Mouse (Mus musculus) MEL (cell line): Measurements from ENCODE around the gene Ripply3. TPM values are rescaled to one million over a fixed set of nuclear protein-coding genes. Genes with fewer than 3 reads are reported as not detected.
A peak's percentile ranks its signal among the peaks of the same experiment; 100 is the strongest.

Experiments used
- DNase-seq: peaks from one replicate; pipeline ENCODE4 v3.0.0; 2011; ENCODE audit warnings: low read depth, low spot score
- H3K27ac ChIP-seq: 2 replicates; pipeline ENCODE4 v1.5.1; 2012; ENCODE audit warnings: low read depth, mild to moderate bottlenecking, control low read depth, low read length, moderate library complexity; ENCODE audit not compliant: control insufficient read depth
- H3K27me3 ChIP-seq, 2 experiments: fragments of 150-350 bp in 1 of 2; sonication (generic) in 1 of 2; 2 replicates each; pipeline ENCODE4 v1.6.1; 2012; ENCODE audit warnings: low read length in 2 of 2, mild to moderate bottlenecking in 2 of 2, improper control_type of control experiment in 1 of 2, moderate library complexity in 1 of 2; ENCODE audit not compliant: insufficient read depth in 2 of 2, control insufficient read depth in 1 of 2
- H3K36me3 ChIP-seq, 2 experiments: 2 replicates each; pipeline ENCODE4 v1.6.1; 2012 to 2014; ENCODE audit warnings: low read length in 2 of 2, improper control_type of control experiment in 1 of 2, inconsistent platforms in 1 of 2, mild to moderate bottlenecking in 1 of 2; ENCODE audit not compliant: insufficient read depth in 2 of 2, control insufficient read depth in 1 of 2
- H3K4me1 ChIP-seq, 2 experiments: fragments of 150-350 bp in 1 of 2; sonication (generic) in 1 of 2; 2 replicates each; pipeline ENCODE4 v1.6.1; 2012; ENCODE audit warnings: low read length in 2 of 2, improper control_type of control experiment in 1 of 2, mild to moderate bottlenecking in 1 of 2; ENCODE audit not compliant: insufficient read depth in 2 of 2, control insufficient read depth in 1 of 2
- H3K4me3 ChIP-seq, 2 experiments: fragments of 150-350 bp in 1 of 2; sonication (generic) in 1 of 2; 2 replicates each; pipeline ENCODE4 v1.5.1; 2012; ENCODE audit warnings: low read depth in 2 of 2, low read length in 2 of 2, mild to moderate bottlenecking in 2 of 2, moderate library complexity in 2 of 2, control low read depth in 1 of 2, improper control_type of control experiment in 1 of 2; ENCODE audit not compliant: control insufficient read depth in 1 of 2, insufficient read depth in 1 of 2
- H3K79me2 ChIP-seq: 2 replicates; pipeline ENCODE4 v1.6.1; 2012; ENCODE audit warnings: mild to moderate bottlenecking, low read length, moderate library complexity; ENCODE audit not compliant: control insufficient read depth, poor library complexity, insufficient read depth
- H3K9ac ChIP-seq: 2 replicates; pipeline ENCODE4 v1.6.1; 2012; ENCODE audit warnings: low read depth, mild to moderate bottlenecking, control low read depth, low read length, moderate library complexity; ENCODE audit not compliant: control insufficient read depth, poor library complexity, severe bottlenecking
- H3K9me3 ChIP-seq: fragments of 150-350 bp; sonication (generic); replicated peaks from 2 replicates; pipeline ENCODE4 v1.6.1; 2012; ENCODE audit warnings: mild to moderate bottlenecking, low read length, improper control_type of control experiment, moderate library complexity; ENCODE audit not compliant: insufficient read depth
- E2F4 ChIP-seq: IDR thresholded peaks from 2 replicates; pipeline ENCODE4 v1.6.1; 2011; ENCODE audit warnings: low read depth, low read length, improper control_type of control experiment, borderline replicate concordance
- JUND ChIP-seq: IDR thresholded peaks from 2 replicates; pipeline ENCODE4 v1.6.1; 2011; ENCODE audit warnings: low read depth, mild to moderate bottlenecking, improper control_type of control experiment, low read length
- KAT2A ChIP-seq: conservative IDR thresholded peaks from 2 replicates; pipeline ENCODE4 v1.6.1; 2012; ENCODE audit warnings: low read depth, low read length, improper control_type of control experiment, inconsistent platforms
- MAFK ChIP-seq: IDR thresholded peaks from 2 replicates; pipeline ENCODE4 v1.6.1; 2011; ENCODE audit warnings: low read depth, mild to moderate bottlenecking, low read length, improper control_type of control experiment, borderline replicate concordance
- MXI1 ChIP-seq: IDR thresholded peaks from 2 replicates; pipeline ENCODE4 v1.6.1; 2011; ENCODE audit warnings: mild to moderate bottlenecking, low read depth, low read length, improper control_type of control experiment
- MYB ChIP-seq: IDR thresholded peaks from 2 replicates; pipeline ENCODE4 v1.6.1; 2011; ENCODE audit warnings: mild to moderate bottlenecking, low read depth, low read length, improper control_type of control experiment
- NELFE ChIP-seq: IDR thresholded peaks from 2 replicates; pipeline ENCODE4 v1.6.1; 2011; ENCODE audit warnings: low read depth, low read length, improper control_type of control experiment
- POLR2AphosphoS5 ChIP-seq: IDR thresholded peaks from 2 replicates; pipeline ENCODE4 v1.6.1; 2012; ENCODE audit warnings: low read depth, borderline replicate concordance, mild to moderate bottlenecking, inconsistent platforms, low read length, moderate library complexity, mixed read lengths
- RCOR1 ChIP-seq: IDR thresholded peaks from 2 replicates; pipeline ENCODE4 v1.6.1; 2012; ENCODE audit warnings: low read depth, mild to moderate bottlenecking, inconsistent platforms, low read length, improper control_type of control experiment
- SMC3 ChIP-seq: IDR thresholded peaks from 2 replicates; pipeline ENCODE4 v1.6.1; 2011; ENCODE audit warnings: low read depth, low read length, improper control_type of control experiment
- TAL1 ChIP-seq: IDR thresholded peaks from 2 replicates; pipeline ENCODE4 v1.6.1; 2012; ENCODE audit warnings: mild to moderate bottlenecking, inconsistent platforms, low read length, moderate library complexity, mixed read lengths
- TBP ChIP-seq: IDR thresholded peaks from 2 replicates; pipeline ENCODE4 v1.8.0; 2011; ENCODE audit warnings: low read depth, low read length, improper control_type of control experiment
- TCF12 ChIP-seq: IDR thresholded peaks from 2 replicates; pipeline ENCODE4 v1.6.1; 2014; ENCODE audit warnings: low read depth, mild to moderate bottlenecking, inconsistent platforms, low read length, improper control_type of control experiment, moderate library complexity
- UBTF ChIP-seq: IDR thresholded peaks from 2 replicates; pipeline ENCODE4 v1.6.1; 2012; ENCODE audit warnings: low read depth, mild to moderate bottlenecking, inconsistent platforms, low read length, improper control_type of control experiment, moderate library complexity, borderline replicate concordance; ENCODE audit not compliant: insufficient read depth
- USF1 ChIP-seq: IDR thresholded peaks from 2 replicates; pipeline ENCODE4 v1.6.1; 2014; ENCODE audit warnings: low read depth, mild to moderate bottlenecking, inconsistent platforms, low read length, improper control_type of control experiment, moderate library complexity
- USF2 ChIP-seq, 2 experiments: IDR thresholded peaks; 2 replicates each; pipeline ENCODE4 v1.6.1; 2011 to 2012; ENCODE audit warnings: improper control_type of control experiment in 2 of 2, low read length in 2 of 2, borderline replicate concordance in 1 of 2, inconsistent platforms in 1 of 2, low read depth in 1 of 2, mild to moderate bottlenecking in 1 of 2; ENCODE audit not compliant: insufficient read depth in 1 of 2
- ZC3H11A ChIP-seq: IDR thresholded peaks from 2 replicates; pipeline ENCODE4 v1.6.1; 2012; ENCODE audit warnings: low read depth, mild to moderate bottlenecking, inconsistent platforms, low read length, improper control_type of control experiment
- ZNF384 ChIP-seq: IDR thresholded peaks from 2 replicates; pipeline ENCODE4 v1.6.1; 2012; ENCODE audit warnings: low read depth, mild to moderate bottlenecking, inconsistent platforms, low read length, improper control_type of control experiment
- polyA plus RNA-seq, 2 experiments: library from polyadenylated mRNA; stranded (reverse) in 1 of 2; unstranded in 1 of 2; fragments of >175 nt in 1 of 2; fragments of >200 nt in 1 of 2; gene quantifications; 2 replicates each; pipeline versions ENCODE4 v1.2.1 to v1.2.4; 2012; ENCODE audit warnings: low replicate concordance in 2 of 2, low read depth in 1 of 2; ENCODE audit not compliant: insufficient read length in 2 of 2, insufficient read depth in 1 of 2, missing spikeins in 1 of 2
- total RNA-seq: library from RNA; depleted of rRNA; stranded (reverse); fragments of 300-350 nt; gene quantifications from 2 replicates; pipeline ENCODE4 v1.2.3, GENCODE M21; 2012

The Ripply3 gene
- total and polyA plus RNA-seq, 3 experiments = 0.18 to 0.35 TPM; not detected in 1

- H3K27me3 ChIP-seq = peaks cover 0 to 5% of the 10 kb centered on the region in 2 experiments; a peak in 2 of 4 replicates
- no peak overlapping the region for H3K4me3 ChIP-seq
- H3K9ac ChIP-seq = no peak overlapping the region
- TF ChIP-seq MAFK = peak; percentile 14; the same call in 1 of the 2 replicates
- TF ChIP-seq MXI1 = no peak
- TF ChIP-seq USF1 = no peak
- no peak for TF ChIP-seq TCF12
- H3K79me2 ChIP-seq = no peaks in the 10 kb centered on the region
- H3K36me3 ChIP-seq = no peaks in the 10 kb centered on the region
- no peak for DNase-seq
- H3K9me3 ChIP-seq = no peaks in the 10 kb centered on the region
- no peaks in the 10 kb centered on the region for H3K4me1 ChIP-seq
- no peak overlapping the region for H3K27ac ChIP-seq
These were observed 17.5 kb downstream of the Ripply3 start for GRCm38 (mm10) chr16:94345733-94346132.

GRCm38 (mm10) chr16:94347080-94347731 lies 19.0 kb downstream of the Ripply3 start:
- no peak for DNase-seq
- no peak overlapping the region for H3K4me3 ChIP-seq
- H3K27ac ChIP-seq = no peak overlapping the region
- no peaks in the 10 kb centered on the region for H3K79me2 ChIP-seq
- H3K9ac ChIP-seq = no peak overlapping the region
- no peaks in the 10 kb centered on the region for H3K4me1 ChIP-seq
- no peaks in the 10 kb centered on the region for H3K36me3 ChIP-seq
- peaks cover 0 to 5% of the 10 kb centered on the region in 2 experiments; a peak in 2 of 4 replicates for H3K27me3 ChIP-seq
- H3K9me3 ChIP-seq = no peaks in the 10 kb centered on the region
- TF ChIP-seq ZC3H11A = no peak
- TF ChIP-seq USF1 = no peak

GRCm38 (mm10) chr16:94348779-94349178 lies 20.6 kb downstream of the Ripply3 start:
- Histone ChIP-seq H3K27me3 (peaks cover 0 to 5% of the 10 kb centered on the region in 2 experiments; a peak in 2 of 4 replicates), H3K4me3 (no peak overlapping the region), H3K9ac (no peak overlapping the region), H3K79me2 (no peaks in the 10 kb centered on the region), H3K4me1 (0 out of 4 replicates have a peak, but pooled peaks cover 0 to 2% of the 10 kb centered on the region in 2 experiments), H3K36me3 (no peaks in the 10 kb centered on the region), H3K9me3 (no peaks in the 10 kb centered on the region), H3K27ac (no peak overlapping the region)
- no peak for DNase-seq
- TF ChIP-seq JUND (no peak), ZNF384 (no peak), TAL1 (no peak), MYB (no peak), RCOR1 (no peak), E2F4 (no peak), SMC3 (no peak), TBP (no peak), USF2 (IDR thresholded peaks at IDR 0.05; ENCODE audit: borderline replicate concordance in 1 of 2, insufficient read depth in 1 of 2, low read depth in 1 of 2, low read length in 2 of 2) (no peak), NELFE (no peak), KAT2A (no peak), POLR2AphosphoS5 (no peak), UBTF (no peak)
